ENCODE assay signal across 14 mouse cellular contexts in genomic region chr11:4213107-4213506, GRCm38 (mm10). TPM values are rescaled to one million over a fixed set of nuclear protein-coding genes. Genes with fewer than 3 reads are reported as not detected.
"Had no signal": no experiment of that assay in that cellular context is flagged by ENCODE, and none has a peak within 500 bp of the region (broad histone marks: within the 10 kb centered on the region; RNA-seq: fewer than 3 reads in every experiment).

No protein-coding gene starts in this region.

- DNase-seq: kidney, adult 2 months; kidney, postnatal 14 days; liver; liver, embryonic 13.5 days; liver, postnatal 0 days; lung, postnatal 14 days; right cerebral cortex, postnatal 14 days; thymus, postnatal 4 days had no signal

RNA-seq across cellular contexts. Expression of gene Osm, which starts 23.1 kb away (rescaled TPM):
- total RNA-seq: left cerebral cortex, postnatal 36 days had no signal
- polyA plus RNA-seq: kidney, embryonic 15.5 days; limb, embryonic 12.5 days; midbrain, embryonic 11.5 days had no signal

RNA-seq across cellular contexts. Expression of gene Lif, which starts 44.2 kb away (rescaled TPM):
- polyA plus RNA-seq: liver, embryonic 13.5 days; liver, postnatal 0 days; midbrain, embryonic 11.5 days; midbrain, embryonic 15.5 days; neural tube, embryonic 14.5 days had no signal
